Mouse (Mus musculus) cerebellum, postnatal 10 days (tissue): Measurements from ENCODE around the gene Kif17.

Experiments
- DNase-seq, 2 experiments: peaks; one replicate each; pipeline ENCODE4 v3.0.0; 2021; ENCODE audit warnings: mixed read lengths in 2 of 2

Gene Kif17

DNA sequence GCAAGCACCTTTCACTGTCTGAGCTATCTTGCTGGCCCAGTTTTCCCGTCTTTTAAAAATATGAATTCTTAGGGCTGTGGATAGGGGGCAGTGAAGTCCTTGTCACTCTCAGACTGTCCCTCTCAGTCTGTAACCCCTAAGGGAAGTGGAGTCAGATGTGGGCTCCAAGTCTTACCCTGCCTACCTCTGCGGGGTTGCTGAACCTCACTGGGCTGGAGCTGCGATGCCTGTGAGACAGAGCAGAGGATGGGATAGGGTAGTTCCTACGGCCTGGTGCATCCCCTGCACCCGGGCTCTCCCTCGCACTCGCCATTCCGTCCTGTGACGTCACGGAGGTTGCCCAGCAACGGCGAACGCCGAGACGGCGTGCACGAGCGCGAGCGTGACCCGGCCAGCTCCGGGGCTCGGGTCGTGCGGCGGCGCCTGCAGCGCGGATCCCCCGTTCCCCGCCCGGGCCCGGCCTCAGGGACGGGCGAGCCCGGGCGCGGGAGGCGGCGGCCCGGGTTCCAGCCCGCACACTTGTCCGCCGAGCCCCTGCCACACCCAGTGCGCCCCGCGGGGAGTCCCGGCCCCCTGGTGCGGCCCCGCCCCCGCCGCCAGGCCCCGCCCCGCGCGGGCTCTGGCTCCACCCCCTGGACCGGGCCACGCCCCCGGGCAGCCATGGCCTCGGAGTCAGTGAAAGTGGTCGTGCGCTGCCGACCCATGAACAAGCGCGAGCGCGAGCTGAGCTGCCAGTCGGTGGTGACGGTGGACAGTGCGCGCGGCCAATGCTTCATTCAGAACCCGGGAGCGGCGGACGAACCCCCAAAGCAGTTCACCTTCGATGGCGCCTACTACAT lies 11.8 kb downstream of the Kif17 start:
- DNase-seq, result peak; percentile 97

- DNase-seq, result no peak
These were observed 17.6 kb downstream of the Kif17 start for GRCm38 (mm10) chr4:138267869-138268268.

GRCm38 (mm10) chr4:138272011-138272997 lies 22.1 kb downstream of the Kif17 start:
- DNase-seq, result peak; percentile 34 to 48

DNA sequence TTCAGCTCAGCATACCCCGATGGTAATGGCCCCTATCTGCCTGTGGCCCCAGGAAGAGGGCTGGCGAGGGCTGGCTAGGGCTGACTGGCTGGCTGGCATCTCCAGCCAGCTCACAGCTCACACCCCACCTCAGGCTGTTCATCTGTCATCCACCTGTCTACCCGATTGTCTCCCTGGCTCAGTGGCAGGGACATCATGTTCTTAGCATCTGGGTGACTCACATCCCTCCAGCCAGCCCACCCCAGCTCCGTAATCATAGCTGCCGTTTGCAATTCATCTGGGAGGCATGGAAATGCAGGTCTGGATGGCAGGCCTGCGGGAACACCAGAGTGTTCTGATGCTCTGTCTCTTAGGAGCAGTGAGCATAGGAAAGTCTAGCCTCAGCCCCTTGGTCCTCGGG lies 28.1 kb downstream of the Kif17 start:
- no peak for DNase-seq

- DNase-seq, result peak; percentile 72 to 83
These were observed 32.6 kb downstream of the Kif17 start for GRCm38 (mm10) chr4:138282834-138283233.

GRCm38 (mm10) chr4:138286411-138286810 lies 36.2 kb downstream of the Kif17 start:
- no peak for DNase-seq

DNA sequence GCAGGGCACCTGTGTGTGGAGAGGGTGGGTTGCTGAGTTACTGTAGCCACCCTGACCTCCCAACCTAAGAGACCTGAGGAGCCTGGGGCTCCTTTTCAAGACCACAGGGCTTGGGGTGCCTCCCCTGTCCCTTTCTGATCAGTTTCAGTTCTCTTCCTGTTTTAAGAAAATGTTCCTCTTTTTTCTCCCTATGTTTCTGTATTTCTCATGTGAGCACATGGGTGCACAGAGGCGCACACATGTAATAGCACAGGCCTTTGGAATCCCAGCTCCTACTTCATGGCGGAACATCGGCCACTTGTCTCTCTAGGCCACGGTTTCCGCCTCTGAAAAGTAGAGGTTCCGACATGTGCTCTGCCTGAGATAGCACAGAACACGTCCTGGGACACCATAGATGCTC lies 38.5 kb downstream of the Kif17 start:
- DNase-seq, result no peak

GRCm38 (mm10) chr4:138292028-138292427 lies 41.8 kb downstream of the Kif17 start:
- no peak for DNase-seq

DNA sequence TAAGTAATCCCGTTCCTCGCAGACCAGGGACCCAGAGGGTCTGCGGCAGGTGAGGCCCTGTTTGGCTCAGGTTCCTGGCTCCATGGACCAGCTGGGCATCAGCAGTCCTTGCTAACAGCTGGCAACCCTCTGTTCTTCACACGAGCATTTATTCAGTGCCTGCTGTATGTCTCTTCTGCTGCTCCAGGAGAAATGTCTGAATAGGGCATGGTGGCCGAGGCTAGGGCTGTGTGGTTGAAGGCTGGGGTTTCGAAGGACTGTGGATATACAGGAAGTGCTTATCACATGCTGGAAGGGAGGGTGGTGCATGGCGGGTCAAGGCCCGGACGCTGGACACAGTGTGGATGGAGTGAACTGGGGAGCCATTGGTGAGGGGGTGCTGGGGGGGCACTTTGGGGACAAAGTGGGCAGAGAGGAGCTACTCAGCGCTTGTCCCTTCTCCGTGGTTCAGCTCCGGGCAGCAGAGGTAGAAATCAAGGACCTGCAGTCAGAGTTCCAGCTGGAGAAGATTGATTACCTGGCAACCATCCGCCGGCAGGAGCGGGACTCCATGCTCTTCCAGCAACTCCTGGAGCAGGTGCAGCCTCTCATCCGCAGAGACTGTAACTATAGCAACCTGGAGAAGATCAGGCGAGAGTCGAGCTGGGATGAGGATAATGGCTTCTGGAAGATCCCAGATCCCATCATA lies 43.2 kb downstream of the Kif17 start:
- DNase-seq, result peak; percentile 64 to 66

DNA sequence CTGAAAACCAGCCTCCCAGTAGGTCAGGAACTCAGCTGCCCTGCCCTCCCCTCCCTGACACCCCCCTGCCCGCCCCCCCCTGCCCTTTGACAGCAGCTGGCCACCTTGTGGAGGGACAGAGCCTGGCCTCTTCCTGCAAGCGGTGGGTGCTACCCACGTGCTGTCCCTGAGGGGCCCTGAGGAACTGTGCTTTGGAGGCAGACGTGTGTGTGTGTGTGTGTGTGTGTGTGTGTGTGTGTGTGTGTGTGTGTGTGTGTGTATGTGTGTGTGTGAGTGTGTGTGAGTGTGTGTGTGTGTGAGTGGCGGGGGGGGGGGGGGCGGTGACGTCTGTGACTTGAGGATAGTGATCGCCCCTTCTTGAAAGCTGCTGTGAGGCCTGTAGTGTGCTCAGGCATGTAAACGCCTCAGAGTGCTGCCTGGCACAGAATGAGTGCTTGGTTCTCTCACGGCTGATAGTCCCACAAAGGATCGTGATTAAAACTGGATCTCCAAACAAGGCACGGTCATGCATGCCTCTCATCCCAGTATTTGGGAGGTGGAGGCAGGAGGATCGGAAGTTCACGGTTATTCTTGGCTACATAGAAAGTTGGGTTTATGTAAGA lies 43.8 kb downstream of the Kif17 start:
- DNase-seq, result no peak

- no peak for DNase-seq
These were observed 51.1 kb downstream of the Kif17 start for GRCm38 (mm10) chr4:138301271-138301780.

DNA sequence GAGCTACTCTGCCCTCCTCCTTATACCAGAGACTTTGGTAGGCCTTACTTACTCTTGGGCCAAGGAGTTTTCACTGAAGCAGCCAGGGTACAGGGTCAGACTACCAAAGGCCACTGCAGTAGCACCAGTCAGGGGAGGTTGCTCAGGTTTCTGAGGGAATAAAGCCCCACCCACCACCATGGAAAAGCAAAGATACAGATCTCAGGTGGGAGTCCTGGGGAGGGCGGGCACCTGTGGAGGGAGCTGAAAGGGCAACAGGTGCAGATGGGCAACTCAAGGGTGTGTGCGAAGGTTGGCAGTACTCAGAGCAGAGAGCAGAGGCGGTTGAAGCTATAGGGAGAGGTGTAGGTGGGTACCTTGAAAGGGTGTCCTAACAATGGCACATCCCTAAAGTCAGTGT lies 52.8 kb downstream of the Kif17 start:
- no peak for DNase-seq

GRCm38 (mm10) chr4:138303742-138304141 lies 53.5 kb downstream of the Kif17 start:
- peak in 1 of 2 experiments; percentile 45 for DNase-seq

DNA sequence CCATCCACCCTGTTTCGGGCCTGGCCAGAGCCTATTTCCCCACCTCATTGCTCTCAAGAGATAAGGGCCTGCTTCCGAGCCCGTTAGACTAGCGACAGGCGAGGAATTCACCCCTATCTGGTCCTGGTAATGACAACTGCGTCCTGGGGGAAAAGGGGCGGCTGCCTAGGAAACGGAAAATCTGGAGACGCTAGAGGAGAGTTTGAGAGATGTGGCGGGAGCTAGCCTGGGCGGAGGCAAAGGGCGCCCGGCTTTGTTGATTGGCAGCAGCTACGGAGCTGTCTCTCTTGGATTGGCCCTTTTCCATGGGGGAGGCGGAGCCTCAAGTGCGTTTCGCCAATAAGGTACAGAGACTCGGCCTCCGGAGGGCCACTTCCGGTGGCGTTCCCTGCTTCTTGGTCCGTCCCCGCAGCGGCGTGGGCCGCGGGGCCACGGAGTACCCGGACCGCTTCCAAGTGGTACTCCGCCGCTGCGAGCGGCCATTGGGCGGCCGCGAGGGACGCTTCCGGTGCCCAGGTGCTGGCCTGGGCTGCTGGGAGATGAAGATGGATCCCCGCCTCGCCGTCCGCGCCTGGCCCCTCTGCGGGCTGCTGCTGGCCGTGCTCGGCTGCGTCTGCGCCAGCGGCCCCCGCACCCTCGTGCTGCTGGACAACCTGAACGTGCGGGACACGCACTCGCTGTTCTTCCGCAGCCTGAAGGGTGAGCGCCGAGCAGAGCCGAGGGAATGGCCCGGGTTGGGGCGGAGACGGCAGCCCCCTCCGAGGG lies 54.3 kb downstream of the Kif17 start, which contains the start of gene Ddost:
Gene Ddost (plus strand): TSS at position 391 of the 765 bp plus-strand sequence.
- DNase-seq, result peak; percentile 99 to 100

- DNase-seq, result no peak
These were observed 56.8 kb downstream of the Kif17 start for GRCm38 (mm10) chr4:138307025-138307424.

DNA sequence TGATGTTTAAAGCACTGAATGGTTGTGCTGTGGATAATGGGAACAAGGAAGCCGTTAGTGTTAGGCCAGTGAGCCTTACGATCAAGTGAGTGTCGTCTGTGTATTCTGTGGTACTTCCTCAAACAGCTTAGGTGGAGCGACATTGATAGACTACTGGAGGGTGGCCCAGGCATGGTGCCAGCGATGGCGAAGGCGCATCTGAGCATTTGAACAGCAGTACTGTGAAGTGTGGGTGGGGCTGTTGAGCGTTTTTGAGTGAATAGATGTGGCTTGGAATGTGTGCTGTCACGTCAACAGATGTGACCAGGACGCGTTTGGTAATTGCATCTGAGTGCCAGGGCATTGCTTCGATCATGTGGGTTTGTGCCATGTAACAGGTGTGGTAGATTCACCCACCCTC lies 57.5 kb downstream of the Kif17 start:
- no peak for DNase-seq

GRCm38 (mm10) chr4:138310311-138310910 lies 60.2 kb downstream of the Kif17 start:
- DNase-seq, result no peak

DNA sequence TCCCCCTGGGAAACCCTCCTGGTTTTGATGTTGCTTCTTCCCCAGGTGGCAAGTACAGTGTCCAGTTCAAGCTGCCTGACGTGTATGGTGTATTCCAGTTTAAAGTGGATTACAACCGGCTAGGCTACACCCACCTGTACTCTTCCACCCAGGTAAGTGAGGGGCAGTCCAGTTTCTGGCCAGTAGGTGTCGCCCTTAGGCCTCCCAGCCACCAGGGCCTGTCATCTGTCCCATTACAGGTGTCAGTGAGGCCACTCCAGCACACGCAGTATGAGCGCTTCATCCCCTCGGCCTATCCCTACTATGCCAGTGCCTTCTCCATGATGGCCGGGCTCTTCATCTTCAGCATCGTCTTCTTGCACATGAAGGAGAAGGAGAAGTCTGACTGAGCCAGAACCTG lies 61.4 kb downstream of the Kif17 start:
- peak; percentile 79 to 85 for DNase-seq

- DNase-seq, result no peak
These were observed 61.9 kb downstream of the Kif17 start for GRCm38 (mm10) chr4:138312105-138312504.

GRCm38 (mm10) chr4:138313021-138313420 lies 62.8 kb downstream of the Kif17 start:
- no peak for DNase-seq

DNA sequence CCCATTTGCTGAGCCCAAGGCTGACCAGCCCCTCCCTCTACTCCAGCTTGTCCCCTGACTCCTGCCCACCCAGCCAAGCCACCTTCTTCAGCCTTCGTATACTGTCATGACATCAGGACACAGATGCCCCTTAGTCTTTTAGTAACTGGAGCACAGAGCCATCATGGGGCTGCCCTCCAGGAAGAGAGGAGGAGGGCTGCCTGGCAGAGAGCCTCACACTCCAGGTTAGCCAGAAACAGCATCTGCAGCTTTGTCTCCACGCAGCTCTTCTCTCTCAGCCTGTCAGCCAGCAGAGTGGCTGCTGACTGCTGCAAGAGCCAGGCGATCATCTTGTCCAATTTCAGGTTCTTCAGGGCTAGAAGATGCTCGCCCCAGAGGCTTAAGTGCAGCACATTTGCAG lies 63.6 kb downstream of the Kif17 start:
- peak; percentile 47 to 63 for DNase-seq
